Mouse (Mus musculus) gastrocnemius, adult 2 months (tissue): Measurements from ENCODE around the gene Lrr1. TPM values are rescaled to one million over a fixed set of nuclear protein-coding genes. Genes with fewer than 3 reads are reported as not detected.

Experiments used
- DNase-seq: peaks from one replicate; pipeline ENCODE4 v3.0.0; 2022
- H3K27ac ChIP-seq: fragments of 200-600 bp; 2 replicates; pipeline ENCODE4 v1.8.1; 2022; ENCODE audit warnings: mild to moderate bottlenecking
- H3K4me3 ChIP-seq: fragments of 200-600 bp; 2 replicates; pipeline ENCODE4 v1.8.1; 2022; ENCODE audit warnings: mild to moderate bottlenecking, moderate library complexity
- CTCF ChIP-seq: fragments of 200-600 bp; IDR thresholded peaks from 2 replicates; pipeline ENCODE4 v1.8.1; 2022; ENCODE audit warnings: antibody characterized with exemption, mild to moderate bottlenecking, moderate library complexity
- intact Hi-C: fragments of 180-260 bp; cut with DNase I; formaldehyde crosslinking; loops from one replicate; pipeline ENCODE4 v1.15.1; 2025
- total RNA-seq, 2 experiments: library from RNA; stranded (reverse); gene quantifications; 2 replicates each; pipeline ENCODE4 v1.2.3; 2021

Lrr1 gene
- total RNA-seq, 2 experiments from 2014 or later = not detected

- no peak for DNase-seq
- intact Hi-C loops = loop anchor here (10.0 kb wide), 1 partner anchor 382 kb away; no protein-coding TSS in a partner anchor
- no peak for TF ChIP-seq CTCF
- no peak overlapping the region for H3K4me3 ChIP-seq
- H3K27ac ChIP-seq = no peak overlapping the region
Measured at GRCm38 (mm10) chr12:69192637-69193036, 24.0 kb downstream of the Lrr1 start.

DNA sequence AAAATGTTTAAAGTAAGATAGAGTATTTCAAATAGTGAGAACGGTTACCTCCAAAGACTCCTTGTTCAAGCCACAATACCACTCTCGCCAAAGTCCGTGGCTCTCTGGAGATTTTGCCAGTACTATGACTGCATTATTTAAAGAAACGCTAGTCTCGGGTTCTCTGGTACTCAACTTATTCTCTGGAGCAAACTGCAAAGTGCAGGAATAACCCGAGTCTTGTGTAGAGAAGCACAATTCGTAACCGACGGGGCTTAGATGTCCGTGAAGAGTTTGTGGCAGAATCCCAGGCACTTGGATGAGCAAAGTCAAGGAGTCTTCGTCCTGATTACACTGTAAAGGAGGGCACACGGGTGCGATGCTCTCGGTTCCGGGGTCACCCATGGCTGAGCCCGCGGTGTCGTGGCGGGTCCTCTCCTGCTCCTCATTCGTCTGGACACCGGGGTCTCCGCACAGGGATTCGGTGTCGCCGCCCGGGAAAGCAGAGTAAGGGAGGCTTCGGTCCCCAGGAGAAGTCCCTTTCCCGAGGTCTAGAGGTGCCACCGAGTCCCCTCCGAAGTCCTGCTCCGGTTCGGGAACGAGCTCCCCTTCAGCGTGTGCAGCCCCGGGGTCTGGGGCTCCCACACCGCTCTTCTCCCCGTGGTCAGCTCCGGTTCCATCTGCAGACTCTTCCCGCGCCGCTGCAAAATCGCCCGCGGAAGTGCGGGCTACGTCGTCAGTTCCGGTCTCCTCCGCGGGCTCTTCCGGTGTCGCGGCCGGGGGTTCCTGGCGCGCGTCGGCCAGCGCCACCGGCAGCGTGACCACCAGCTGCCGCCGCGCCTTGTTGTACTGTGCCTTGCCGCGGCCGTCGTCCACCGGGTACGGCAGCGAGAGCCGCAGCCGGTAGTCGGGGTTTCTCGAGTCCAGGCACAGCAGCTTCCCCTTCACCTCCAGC is 28.1 kb downstream of the Lrr1 start, which contains the start of gene Gm49383:
Gene Gm49383, minus strand, starts transcription at position 661 of the 934 bp plus-strand sequence.
- peak; percentile 80 for DNase-seq
- intact Hi-C loops = loop anchor here (5.0 to 10.0 kb wide), 2 partner anchors 101 to 378 kb away; partner anchors contain the start of gene Klhdc2
- no peak for TF ChIP-seq CTCF
- H3K4me3 ChIP-seq = peak within 1 kb of the TSS; percentile 99
- peak within 1 kb of the TSS; percentile 98 for H3K27ac ChIP-seq

DNA sequence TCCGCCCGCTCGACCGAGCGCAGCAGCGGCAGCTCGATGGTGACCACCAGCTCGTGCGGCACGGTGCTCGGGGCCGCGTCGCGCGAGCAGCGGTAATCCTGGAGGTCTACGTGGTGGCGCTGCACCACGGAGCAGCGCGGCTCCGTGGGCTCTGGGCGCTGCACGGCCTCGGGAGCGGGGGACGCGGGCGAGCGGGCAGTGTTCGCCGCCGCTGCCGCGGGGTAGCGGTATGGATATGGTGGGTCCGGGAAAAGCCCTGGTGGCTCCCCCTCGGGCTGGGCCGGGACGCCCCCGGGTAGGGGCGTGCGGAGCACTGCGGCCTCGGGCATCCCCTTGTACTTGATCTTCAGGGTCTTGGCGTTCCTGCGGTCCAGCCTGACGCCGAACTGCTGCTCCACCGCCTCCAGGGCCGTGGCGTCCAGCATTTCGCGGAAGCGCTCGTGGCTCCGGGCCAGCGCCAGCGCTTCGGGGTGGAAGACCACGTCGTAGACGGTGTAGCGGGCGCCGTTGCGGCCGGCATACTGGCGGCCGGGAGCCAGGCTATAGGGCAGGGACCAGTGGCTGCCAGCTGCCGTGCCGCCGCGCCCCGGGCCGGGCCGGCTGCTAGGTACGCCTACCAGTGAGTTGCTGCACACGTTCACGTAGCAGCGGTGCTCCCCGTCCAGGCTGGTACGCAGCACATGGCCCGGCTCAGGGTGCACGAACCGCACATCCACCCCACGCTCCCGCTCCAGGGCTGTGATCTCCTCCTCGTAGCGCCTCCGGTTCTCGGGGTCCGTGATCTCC is 29.0 kb downstream of the Lrr1 start:
- peak overlapping the region; percentile 98 for H3K27ac ChIP-seq
- intact Hi-C loops = loop anchor here (5.0 to 10.0 kb wide), 2 partner anchors 100 to 377 kb away; partner anchors contain the start of gene Klhdc2
- peak; percentile 76 for DNase-seq
- no peak; the same call in 1 of the 2 replicates for TF ChIP-seq CTCF
- peak overlapping the region; percentile 99 for H3K4me3 ChIP-seq

- intact Hi-C loops = loop anchor here (5.0 to 10.0 kb wide), 2 partner anchors 99 to 377 kb away; partner anchors contain the start of gene Klhdc2
Measured at GRCm38 (mm10) chr12:69198164-69198535, 29.5 kb downstream of the Lrr1 start, which contains the start of gene Dnaaf2. Gene Dnaaf2, minus strand, starts transcription at chr12:69198429.

DNA sequence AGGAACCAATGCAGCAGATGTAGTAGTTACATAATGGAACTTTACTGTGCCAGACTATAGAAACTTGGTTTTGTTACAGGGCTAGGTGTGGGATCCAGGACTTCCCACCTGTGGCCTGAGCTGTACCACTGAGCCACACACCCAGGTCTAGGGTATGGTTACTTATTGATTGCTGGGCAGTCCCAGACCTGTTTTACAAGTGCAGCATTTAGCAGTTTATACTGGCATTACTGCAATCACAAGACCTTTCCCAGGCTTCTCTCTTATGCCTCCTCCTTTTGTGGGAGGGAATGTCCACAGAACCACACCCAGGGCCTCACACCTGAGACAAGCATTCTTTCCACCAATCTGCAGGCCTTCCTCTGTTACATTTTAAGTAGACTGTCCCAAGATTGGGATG is 30.4 kb downstream of the Lrr1 start:
- Histone ChIP-seq H3K4me3 (no peak overlapping the region; the same call in 1 of the 2 replicates), H3K27ac (no peak overlapping the region)
- intact Hi-C loops = loop anchor here (5.0 to 10.0 kb wide), 2 partner anchors 98 to 376 kb away; partner anchors contain the start of gene Klhdc2
- DNase-seq = no peak
- no peak for TF ChIP-seq CTCF

More at GRCm38 (mm10) chr12:69198164-69198535, 29.5 kb downstream of the Lrr1 start, which contains the start of gene Dnaaf2:
- TF ChIP-seq CTCF = no peak
- peak; percentile 58 for DNase-seq
- peak within 1 kb of the TSS; percentile 99 for H3K4me3 ChIP-seq
- peak within 1 kb of the TSS; percentile 98 for H3K27ac ChIP-seq

DNA sequence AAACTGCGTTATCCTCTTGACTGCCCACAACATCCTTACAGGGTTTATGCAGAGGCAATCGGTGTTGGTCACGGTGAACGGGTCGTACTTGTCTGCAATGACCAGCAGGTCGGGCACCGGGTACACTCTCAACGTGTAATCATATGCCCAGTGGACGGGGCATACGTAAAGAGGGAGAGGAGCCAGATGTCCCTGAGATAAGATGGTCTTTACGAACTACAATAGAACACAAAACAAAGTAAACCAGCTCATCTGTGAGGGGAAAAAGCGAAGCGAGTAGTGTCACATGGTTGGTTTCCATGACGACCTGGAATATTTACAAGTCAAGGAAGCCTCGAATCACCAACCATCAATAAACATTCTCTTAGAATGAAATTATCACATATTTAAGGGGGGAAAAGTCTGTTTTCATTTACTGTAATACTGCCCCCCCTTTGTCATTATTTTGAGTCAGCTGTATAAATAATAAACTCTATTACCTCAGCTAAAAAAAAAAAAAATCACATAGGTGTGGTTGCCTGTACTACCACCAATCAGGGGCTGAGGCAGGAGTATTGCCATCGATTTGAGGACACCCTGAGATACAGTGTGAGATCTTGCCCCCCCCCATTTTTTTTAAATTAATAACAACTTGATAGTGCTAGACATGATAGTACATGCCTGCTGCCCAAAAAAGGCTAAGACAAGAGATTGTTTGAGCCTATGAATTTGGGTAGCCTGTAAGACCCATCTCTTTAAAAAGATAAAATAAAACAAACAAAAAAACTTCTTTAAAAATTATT is 35.6 kb downstream of the Lrr1 start, which contains the start of gene Gm49384:
Gene Gm49384, minus strand, starts transcription at position 216 of the 782 bp plus-strand sequence.
- no peak for TF ChIP-seq CTCF
- Histone ChIP-seq H3K4me3 (no peak within 1 kb of the TSS), H3K27ac (no peak within 1 kb of the TSS)
- no peak for DNase-seq
- intact Hi-C loops = no loop called here

GRCm38 (mm10) chr12:69207396-69207795 is 38.8 kb downstream of the Lrr1 start:
- intact Hi-C loops = no loop called here
- TF ChIP-seq CTCF = no peak

GRCm38 (mm10) chr12:69207926-69208325 is 39.3 kb downstream of the Lrr1 start:
- no peak for DNase-seq
- no peak for TF ChIP-seq CTCF
- Histone ChIP-seq H3K27ac (no peak overlapping the region), H3K4me3 (no peak overlapping the region)
- intact Hi-C loops = no loop called here

More at GRCm38 (mm10) chr12:69207396-69207795, 38.8 kb downstream of the Lrr1 start:
- no peak overlapping the region for H3K4me3 ChIP-seq
- no peak for DNase-seq
- H3K27ac ChIP-seq = no peak overlapping the region

- peak; percentile 38 for TF ChIP-seq CTCF
- Histone ChIP-seq H3K27ac (no peak overlapping the region), H3K4me3 (no peak overlapping the region)
- DNase-seq = no peak
- intact Hi-C loops = no loop called here
Measured at GRCm38 (mm10) chr12:69208520-69208919, 39.9 kb downstream of the Lrr1 start.

DNA sequence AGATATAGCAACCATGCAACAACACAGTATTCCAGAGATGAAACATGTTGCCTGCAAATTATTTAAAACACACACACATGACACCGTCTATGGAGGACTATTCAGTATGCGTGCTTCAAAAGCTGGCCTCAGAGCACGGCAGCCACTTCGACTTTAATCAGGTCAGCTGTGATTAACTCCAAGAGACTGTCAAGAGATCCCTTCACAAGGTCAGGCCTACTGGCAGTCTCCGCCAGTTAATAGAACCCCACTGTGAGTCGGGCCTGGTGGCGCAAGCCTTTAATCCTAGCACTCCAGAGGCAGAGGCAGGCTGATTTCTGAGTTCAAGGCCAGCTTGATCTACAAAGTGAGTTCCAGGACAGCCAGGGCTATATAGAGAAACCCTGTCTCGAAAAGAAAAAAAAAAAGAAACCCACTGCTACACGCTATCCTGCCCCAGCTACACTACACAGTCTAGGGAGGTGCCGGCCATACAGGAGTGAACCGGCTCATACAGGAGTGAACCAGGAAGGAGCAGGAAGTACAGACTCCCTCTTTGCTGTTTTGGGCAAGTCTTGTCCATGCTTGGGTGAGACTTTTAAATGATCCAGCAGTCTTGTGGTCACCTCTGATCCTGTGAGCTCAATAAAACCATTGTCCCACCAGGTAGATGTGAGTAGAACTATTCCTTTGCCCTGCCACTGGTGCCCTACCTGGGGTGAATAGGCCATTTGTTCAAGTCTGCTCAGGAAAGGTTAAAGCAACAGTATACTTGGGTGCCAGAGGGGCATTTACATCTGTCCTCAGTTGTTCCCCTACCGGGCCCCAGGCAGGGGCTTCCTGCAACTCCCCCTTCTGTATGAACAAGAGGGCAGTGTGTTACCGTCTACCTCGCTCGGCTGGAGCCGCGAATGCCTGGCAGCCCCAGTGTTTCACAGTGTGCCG is 41.7 kb downstream of the Lrr1 start:
- TF ChIP-seq CTCF = no peak
- no peak for DNase-seq
- Histone ChIP-seq H3K4me3 (no peak overlapping the region), H3K27ac (no peak overlapping the region)
- intact Hi-C loops = no loop called here

GRCm38 (mm10) chr12:69211057-69211456 is 42.4 kb downstream of the Lrr1 start:
- no peak overlapping the region for H3K4me3 ChIP-seq
- peak; percentile 52 for TF ChIP-seq CTCF
- DNase-seq = no peak
- no peak overlapping the region for H3K27ac ChIP-seq
- intact Hi-C loops = no loop called here
